Mouse (Mus musculus) kidney, embryonic 14.5 days (tissue): Measurements from ENCODE around the gene Gbx1. TPM values are rescaled to one million over a fixed set of nuclear protein-coding genes. Genes with fewer than 3 reads are reported as not detected.
A peak's percentile ranks its signal among the peaks of the same experiment; 100 is the strongest.

ENCODE experiments used
- ATAC-seq: fragments of 200-750 bp; cut with Nextera tagmentation; 2 replicates; pipeline ENCODE4 v1.8.0; 2017; ENCODE audit warnings: moderate number of reproducible peaks, mild to moderate bottlenecking, moderate TSS enrichment, moderate library complexity; ENCODE audit not compliant: low FRiP score, low TSS enrichment
- H3K27ac ChIP-seq: fragments of 300-500 bp; sonication (generic); 2 replicates; pipeline ENCODE4 v1.5.1; 2014; ENCODE audit warnings: low read depth, mild to moderate bottlenecking, low read length, moderate library complexity, mixed read lengths
- H3K27me3 ChIP-seq: fragments of 300-500 bp; sonication (generic); 2 replicates; pipeline ENCODE4 v1.6.1; 2014; ENCODE audit warnings: mild to moderate bottlenecking, low read length; ENCODE audit not compliant: control insufficient read depth, insufficient read depth
- H3K36me3 ChIP-seq: fragments of 300-500 bp; sonication (generic); 2 replicates; pipeline ENCODE4 v1.6.1; 2014; ENCODE audit warnings: low read length, mixed read lengths; ENCODE audit not compliant: control insufficient read depth, insufficient read depth
- H3K4me1 ChIP-seq: fragments of 300-500 bp; sonication (generic); 2 replicates; pipeline ENCODE4 v1.6.1; 2014; ENCODE audit warnings: low read length, mixed read lengths; ENCODE audit not compliant: control insufficient read depth, insufficient read depth
- H3K4me2 ChIP-seq: fragments of 300-500 bp; sonication (generic); replicated peaks from 2 replicates; pipeline ENCODE4 v1.6.1; 2014; ENCODE audit warnings: low read depth, mild to moderate bottlenecking, low read length
- H3K4me3 ChIP-seq: fragments of 300-500 bp; sonication (generic); 2 replicates; pipeline ENCODE4 v1.5.1; 2014; ENCODE audit warnings: mild to moderate bottlenecking, low read length
- H3K9ac ChIP-seq: fragments of 300-500 bp; sonication (generic); 2 replicates; pipeline ENCODE4 v1.6.1; 2014; ENCODE audit warnings: low read depth, mild to moderate bottlenecking, low read length, moderate library complexity
- H3K9me3 ChIP-seq: fragments of 300-500 bp; sonication (generic); 2 replicates; pipeline ENCODE4 v1.6.1; 2016; ENCODE audit warnings: low read length; ENCODE audit not compliant: control insufficient read depth
- WGBS: fragments of 180-500 bp; shearing (Covaris S2); extraction: QIAGEN DNeasy Blood & Tissue Kit; methylation state at CpG from one replicate; pipeline ENCODE4 v1.1.7; 2014; 5-methylcytosine and 5-hydroxymethylcytosine counted together
- polyA plus RNA-seq: library from polyadenylated mRNA; unstranded; fragments of >200 nt; fragmentation: Nextera tagmentation; extraction: Ambion mirVana; gene quantifications from 2 replicates; pipeline ENCODE4 v1.2.1, GENCODE M21; 2014

The Gbx1 gene
- polyA plus RNA-seq, 1 experiment from 2014 or later: 0.05 TPM

GRCm38 (mm10) chr5:24510635-24511034, 16.4 kb downstream of the Gbx1 start:
- 0 out of 2 replicates have a peak, but pooled peaks cover 3% of the 10 kb centered on the region for H3K4me1 ChIP-seq
- H3K9ac ChIP-seq: no peak overlapping the region
- H3K36me3 ChIP-seq: no peaks in the 10 kb centered on the region
- no peak overlapping the region for H3K27ac ChIP-seq
- H3K27me3 ChIP-seq: no peaks in the 10 kb centered on the region; the same call in 1 of the 2 replicates
- no peak overlapping the region for H3K4me3 ChIP-seq
- no peak overlapping the region for H3K4me2 ChIP-seq
- no peak for ATAC-seq
- H3K9me3 ChIP-seq: no peaks in the 10 kb centered on the region
- 44% methylated on average over 11 of the region's 11 CpGs for WGBS

- Histone ChIP-seq H3K4me3 (no peak overlapping the region), H3K9ac (no peak overlapping the region), H3K36me3 (no peaks in the 10 kb centered on the region), H3K4me1 (0 out of 2 replicates have a peak, but pooled peaks cover 3% of the 10 kb centered on the region), H3K9me3 (no peaks in the 10 kb centered on the region), H3K27me3 (peaks cover 6% of the 10 kb centered on the region; the same call in 1 of the 2 replicates), H3K4me2 (no peak overlapping the region), H3K27ac (no peak overlapping the region)
- ATAC-seq: no peak
- WGBS: 93% methylated on average over 7 of the region's 7 CpGs
These were observed 18.6 kb downstream of the Gbx1 start for GRCm38 (mm10) chr5:24508406-24508805.

- Histone ChIP-seq H3K9ac (no peak overlapping the region), H3K4me2 (no peak overlapping the region), H3K27me3 (peaks cover 6% of the 10 kb centered on the region; the same call in 1 of the 2 replicates), H3K27ac (no peak overlapping the region), H3K9me3 (no peaks in the 10 kb centered on the region), H3K4me1 (no peaks in the 10 kb centered on the region), H3K4me3 (no peak overlapping the region), H3K36me3 (peaks cover 22% of the 10 kb centered on the region)
- 63% methylated on average over 2 of the region's 2 CpGs for WGBS
- no peak for ATAC-seq
These were observed 21.5 kb downstream of the Gbx1 start for GRCm38 (mm10) chr5:24505513-24505912.

- Histone ChIP-seq H3K4me1 (peaks cover 2% of the 10 kb centered on the region; the same call in 1 of the 2 replicates), H3K4me2 (no peak overlapping the region), H3K9ac (no peak overlapping the region), H3K9me3 (no peaks in the 10 kb centered on the region), H3K4me3 (no peak overlapping the region), H3K36me3 (peaks cover 45% of the 10 kb centered on the region), H3K27ac (no peak overlapping the region), H3K27me3 (peaks cover 6% of the 10 kb centered on the region; the same call in 1 of the 2 replicates)
- ATAC-seq: no peak
- WGBS: 69% methylated on average over 4 of the region's 4 CpGs
These were observed 24.2 kb downstream of the Gbx1 start for GRCm38 (mm10) chr5:24502786-24503185.

- no peak for ATAC-seq
- Histone ChIP-seq H3K9ac (no peak overlapping the region), H3K9me3 (no peaks in the 10 kb centered on the region), H3K4me2 (no peak overlapping the region), H3K36me3 (peaks cover 51% of the 10 kb centered on the region), H3K4me3 (no peak overlapping the region), H3K27me3 (peaks cover 6% of the 10 kb centered on the region; the same call in 1 of the 2 replicates), H3K27ac (no peak overlapping the region), H3K4me1 (peaks cover 2% of the 10 kb centered on the region; the same call in 1 of the 2 replicates)
- WGBS: 90% methylated on average over 11 of the region's 11 CpGs
These were observed 26.2 kb downstream of the Gbx1 start for GRCm38 (mm10) chr5:24500851-24501250.

- H3K9me3 ChIP-seq: no peaks in the 10 kb centered on the region
- 29% methylated on average over 10 of the region's 10 CpGs for WGBS
- 0 out of 2 replicates have a peak, but pooled peaks have one; percentile 3 for ATAC-seq
- H3K36me3 ChIP-seq: peaks cover 65% of the 10 kb centered on the region
- H3K9ac ChIP-seq: no peak overlapping the region
- no peak overlapping the region for H3K27ac ChIP-seq
- no peaks in the 10 kb centered on the region for H3K27me3 ChIP-seq
- H3K4me1 ChIP-seq: peaks cover 2% of the 10 kb centered on the region; the same call in 1 of the 2 replicates
- H3K4me2 ChIP-seq: no peak overlapping the region
- no peak overlapping the region for H3K4me3 ChIP-seq
These were observed 27.9 kb downstream of the Gbx1 start for GRCm38 (mm10) chr5:24499113-24499512.

GRCm38 (mm10) chr5:24497526-24497925, 29.5 kb downstream of the Gbx1 start:
- no peak for ATAC-seq
- Histone ChIP-seq H3K27me3 (no peaks in the 10 kb centered on the region), H3K9ac (no peak overlapping the region), H3K27ac (no peak overlapping the region), H3K4me3 (no peak overlapping the region), H3K9me3 (no peaks in the 10 kb centered on the region), H3K4me1 (peaks cover 2% of the 10 kb centered on the region; the same call in 1 of the 2 replicates), H3K36me3 (peaks cover 78% of the 10 kb centered on the region), H3K4me2 (no peak overlapping the region)
- WGBS: 72% methylated on average over 12 of the region's 12 CpGs

GRCm38 (mm10) chr5:24496756-24497155, 30.2 kb downstream of the Gbx1 start:
- no peak overlapping the region for H3K9ac ChIP-seq
- WGBS: 67% methylated on average over 6 of the region's 6 CpGs
- peaks cover 2% of the 10 kb centered on the region; the same call in 1 of the 2 replicates for H3K4me1 ChIP-seq
- H3K4me3 ChIP-seq: no peak overlapping the region
- H3K36me3 ChIP-seq: peaks cover 79% of the 10 kb centered on the region
- H3K27me3 ChIP-seq: no peaks in the 10 kb centered on the region
- H3K4me2 ChIP-seq: no peak overlapping the region
- ATAC-seq: no peak
- H3K27ac ChIP-seq: no peak overlapping the region
- no peaks in the 10 kb centered on the region for H3K9me3 ChIP-seq

GRCm38 (mm10) chr5:24495019-24495418, 32.0 kb downstream of the Gbx1 start:
- no peak overlapping the region for H3K4me2 ChIP-seq
- ATAC-seq: no peak
- no peaks in the 10 kb centered on the region for H3K9me3 ChIP-seq
- H3K4me3 ChIP-seq: no peak overlapping the region
- H3K9ac ChIP-seq: no peak overlapping the region
- H3K27me3 ChIP-seq: no peaks in the 10 kb centered on the region
- peaks cover 2% of the 10 kb centered on the region; the same call in 1 of the 2 replicates for H3K4me1 ChIP-seq
- H3K27ac ChIP-seq: no peak overlapping the region
- WGBS: 92% methylated on average over 15 of the region's 15 CpGs
- peaks cover 78% of the 10 kb centered on the region for H3K36me3 ChIP-seq
